Mouse (Mus musculus): ENCODE measurements at regions not wholly inside any gene's neighbourhood (a gene's known extent, or its start where the extent isn't known, plus 50 kb on each side); places are given as distances from the start of the nearest gene placed in this dataset.

DNA sequence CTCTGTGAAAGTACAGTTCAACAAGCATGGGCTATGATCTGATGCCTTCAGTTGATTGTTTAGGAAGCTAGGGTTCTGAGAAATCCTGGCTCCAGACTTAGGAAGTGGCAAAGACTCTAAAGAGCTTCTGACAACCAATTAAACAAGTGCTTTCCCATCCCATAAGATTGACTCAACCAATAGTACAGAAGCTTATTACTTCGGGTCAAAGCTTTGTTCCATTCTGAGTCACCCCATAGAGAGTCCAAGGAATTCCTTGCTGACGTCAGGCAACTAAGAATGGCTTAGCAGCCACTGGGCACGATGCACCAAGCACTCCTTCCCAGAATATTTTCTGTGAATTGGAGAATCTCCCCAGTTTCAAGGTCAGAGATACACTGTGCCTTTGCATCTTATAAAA lies 59.0 kb upstream of the Ntm start:
- DNase-seq (ENCODE audit: low read depth, low spot score), result no peak

DNA sequence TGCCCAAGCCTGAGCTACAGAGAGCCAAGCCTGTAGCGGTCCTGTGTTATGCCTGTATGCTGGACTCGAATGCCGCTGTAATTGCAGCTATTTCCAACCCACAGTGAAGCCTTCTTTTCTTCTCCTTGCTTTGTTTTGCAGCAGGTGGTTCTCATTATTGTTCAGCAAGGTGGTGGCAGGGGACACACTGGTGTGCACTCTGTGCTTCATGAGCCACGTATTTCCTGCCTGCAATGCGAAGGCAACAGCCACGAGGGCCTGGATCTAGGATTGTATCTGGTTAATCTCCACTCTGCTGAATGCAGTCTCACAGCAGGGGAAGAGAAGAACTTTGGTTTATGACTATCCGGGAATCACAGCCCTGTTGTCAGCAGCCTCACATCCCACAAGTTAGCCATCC lies 62.3 kb upstream of the Ntm start:
- no peak for DNase-seq (ENCODE audit: low read depth, low spot score)

DNA sequence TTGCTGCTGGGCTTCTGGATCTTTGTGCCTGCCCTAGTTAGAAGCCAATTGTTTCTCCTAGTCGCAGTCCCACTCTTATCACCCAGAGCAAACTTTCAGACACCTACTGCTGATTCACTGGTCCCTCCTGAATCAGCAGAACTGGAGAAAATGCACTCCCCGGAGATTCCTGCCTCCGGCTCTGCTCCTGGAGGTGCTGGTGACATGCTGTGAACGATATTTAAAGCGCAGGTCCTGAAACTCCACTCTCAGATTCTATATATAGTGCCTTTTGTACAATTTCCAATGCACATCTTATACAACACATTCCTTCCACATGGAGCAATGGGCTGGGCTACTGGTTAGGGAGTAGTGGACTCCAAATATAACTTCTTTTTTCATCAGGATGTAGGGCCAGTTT lies 64.0 kb upstream of the Ntm start:
- no peak for DNase-seq (ENCODE audit: low read depth, low spot score)

DNA sequence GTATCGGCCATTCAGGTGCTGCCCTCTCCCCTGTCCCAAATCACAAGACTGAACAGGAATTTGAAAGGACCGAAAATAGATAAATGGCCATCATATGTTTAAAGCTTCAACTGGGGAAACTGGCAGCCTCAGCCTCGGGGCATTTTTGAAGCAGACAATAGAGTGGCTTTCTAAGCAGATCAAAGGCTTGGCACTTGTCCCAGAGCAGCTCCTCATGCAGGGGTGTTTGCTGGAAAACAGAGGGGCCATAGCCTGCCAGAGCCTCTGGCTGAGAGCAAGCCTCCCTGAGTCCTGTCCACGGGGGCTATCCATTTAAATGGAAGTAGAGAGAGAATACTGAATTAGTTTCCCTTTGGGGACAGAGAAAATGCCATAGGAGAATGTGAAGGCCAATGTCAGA lies 77.5 kb upstream of the Ntm start:
- peak; percentile 14 for DNase-seq (ENCODE audit: low read depth, low spot score)

DNA sequence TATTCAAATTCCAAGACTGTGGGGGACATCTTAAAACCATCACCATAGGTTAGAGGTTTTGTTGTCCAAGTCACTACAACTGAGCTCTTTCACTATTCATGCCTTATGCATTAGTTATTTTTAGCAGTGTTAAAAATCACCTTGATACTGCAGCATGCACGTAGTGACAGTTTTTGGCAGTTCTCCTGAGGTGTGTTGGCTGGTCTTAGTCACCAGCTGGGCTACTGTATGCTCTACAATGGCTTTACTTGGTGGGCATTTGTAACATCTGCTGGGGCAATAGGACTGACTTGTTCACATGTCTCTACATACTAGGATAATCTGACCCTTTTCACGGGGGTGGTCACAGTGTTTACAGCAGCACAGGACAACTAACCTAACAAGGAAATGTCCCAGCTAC lies 101.6 kb upstream of the Ntm start:
- DNase-seq (ENCODE audit: low read depth, low spot score), result no peak

DNA sequence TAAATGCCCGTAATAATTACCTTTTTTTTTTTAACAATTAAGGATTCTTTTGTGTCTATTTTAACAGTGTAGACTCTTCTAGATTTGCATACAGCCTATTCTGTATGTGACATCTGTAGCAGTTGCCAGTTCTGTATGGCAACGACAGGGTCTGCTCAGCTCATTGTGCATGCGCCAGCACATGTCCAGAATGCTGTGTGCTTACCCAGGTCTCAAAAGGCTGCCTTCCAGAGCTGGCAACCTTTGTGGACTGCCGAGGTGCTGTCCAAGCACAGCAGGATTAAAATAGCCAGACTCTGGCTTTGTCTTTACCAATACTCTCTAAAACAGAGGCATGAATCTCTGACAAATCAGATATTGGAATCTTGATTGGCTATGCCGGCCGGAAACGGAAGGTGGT lies 105.0 kb upstream of the Ntm start:
- no peak for DNase-seq (ENCODE audit: low read depth, low spot score)

DNA sequence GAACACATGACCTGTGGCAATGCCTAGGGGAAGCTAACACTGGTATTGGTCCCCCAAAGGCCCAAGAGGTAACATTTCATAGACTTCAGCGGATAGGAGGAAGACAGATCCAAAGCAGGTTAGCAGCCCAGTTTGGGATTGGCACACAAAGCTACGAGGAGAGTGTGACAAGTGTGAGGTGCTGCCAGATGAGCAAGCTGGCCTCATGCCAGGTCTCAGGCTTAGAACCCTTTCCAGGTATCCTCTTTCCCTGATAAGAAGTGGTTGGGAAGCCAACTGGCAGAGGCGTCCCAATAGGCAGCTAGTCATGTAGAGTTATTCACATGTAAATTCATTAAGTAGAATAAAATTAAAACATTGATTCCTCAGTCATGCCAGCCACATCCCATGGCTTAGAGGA lies 112.3 kb upstream of the Ntm start:
- no peak for DNase-seq (ENCODE audit: low read depth, low spot score)

DNA sequence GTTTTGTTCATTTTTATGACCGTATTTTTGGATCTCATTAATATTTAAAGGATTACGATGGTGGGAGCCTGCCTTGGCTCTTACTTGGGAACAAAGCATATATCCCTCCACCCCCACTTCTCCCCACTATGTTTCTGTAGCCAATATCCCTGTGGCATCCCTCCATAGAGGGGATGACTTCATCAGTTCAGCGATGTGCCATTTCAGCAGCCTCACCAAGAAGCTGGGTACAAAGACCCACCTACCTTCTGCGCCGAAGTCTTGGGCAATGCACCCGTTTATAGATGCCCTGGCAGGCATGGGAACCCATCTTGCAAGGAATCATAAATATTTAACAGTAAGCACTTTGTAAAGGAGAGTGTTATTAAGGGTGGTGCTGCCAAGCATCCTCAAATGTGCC lies 113.1 kb upstream of the Ntm start:
- no peak for DNase-seq (ENCODE audit: low read depth, low spot score)

DNA sequence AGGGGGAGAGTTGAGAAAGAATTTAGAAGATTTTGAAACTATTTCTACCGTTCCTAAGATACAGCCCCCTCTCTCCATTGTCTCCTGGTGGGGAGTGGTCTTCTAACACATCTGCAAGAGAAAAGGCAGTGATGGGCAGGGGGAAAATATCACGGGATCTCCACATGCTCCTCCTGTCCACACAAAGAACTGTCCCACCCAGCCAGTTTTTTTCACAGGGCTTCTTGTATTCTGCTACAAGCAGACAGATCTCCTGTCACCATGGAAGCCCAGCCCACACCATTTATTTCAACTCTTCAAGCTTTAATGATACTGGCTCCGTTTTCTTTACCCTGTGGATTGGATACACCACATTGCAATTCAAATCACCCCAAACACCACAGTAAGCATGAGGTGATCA lies 113.5 kb upstream of the Ntm start:
- DNase-seq (ENCODE audit: low read depth, low spot score), result no peak

DNA sequence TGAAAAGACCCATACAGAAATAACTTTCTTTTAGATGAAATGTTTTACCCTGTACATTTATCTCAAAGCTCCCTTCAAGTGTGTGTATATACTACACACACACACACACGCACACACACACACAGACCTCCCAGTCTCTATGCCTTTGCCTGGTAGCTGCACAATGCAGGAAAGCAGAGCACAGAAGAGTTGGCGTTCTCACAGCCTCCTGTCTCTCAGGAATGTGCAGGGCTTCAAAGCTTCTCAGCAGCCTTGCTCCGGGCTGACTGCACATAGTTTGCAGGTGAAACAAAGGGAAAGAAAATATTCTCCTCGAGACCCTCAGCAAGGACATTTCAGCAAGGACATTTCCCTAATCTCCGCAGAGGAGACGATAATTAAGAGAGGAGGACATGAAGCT lies 139.0 kb upstream of the Ntm start:
- no peak for DNase-seq (ENCODE audit: low read depth, low spot score)

DNA sequence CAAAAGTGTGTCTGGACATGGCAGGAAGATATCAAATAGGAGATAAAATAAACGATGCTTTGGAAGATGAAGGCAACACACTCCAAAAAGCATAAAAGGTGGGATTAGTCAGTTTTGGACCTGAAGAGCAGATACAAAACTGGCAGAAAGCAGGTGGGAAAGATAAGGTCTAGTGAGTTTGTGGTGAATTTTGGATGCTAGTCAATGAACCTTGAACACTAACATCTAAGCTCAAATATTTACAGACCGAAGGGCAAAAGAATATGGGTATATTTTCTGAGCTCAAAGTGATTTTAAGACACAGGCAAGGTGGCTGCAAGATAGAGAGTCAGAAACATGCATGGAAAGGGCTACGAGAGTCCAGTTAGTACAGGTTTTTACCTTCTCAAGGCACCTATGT lies 159.4 kb upstream of the Ntm start:
- no peak for DNase-seq (ENCODE audit: low read depth, low spot score)

DNA sequence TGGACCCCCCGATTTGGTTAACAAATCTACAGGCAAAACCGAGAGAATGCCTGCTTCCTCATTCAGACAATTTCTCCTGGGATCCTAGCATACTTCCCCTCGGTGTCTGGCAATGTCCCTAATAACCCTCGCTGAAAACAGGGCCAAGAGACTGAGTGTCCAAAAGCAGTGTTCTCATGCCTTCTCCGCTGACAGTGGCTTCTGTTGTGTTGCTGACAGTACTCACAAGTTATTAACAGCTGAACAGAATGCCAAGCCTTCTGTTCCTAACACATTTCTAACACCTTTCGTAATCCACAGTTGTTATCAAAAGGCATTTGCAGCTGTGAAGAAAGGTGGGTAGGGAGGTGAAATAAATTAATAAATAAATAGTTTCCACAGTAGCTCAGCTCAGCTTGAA lies 166.2 kb upstream of the Ntm start:
- no peak for DNase-seq (ENCODE audit: low read depth, low spot score)

DNA sequence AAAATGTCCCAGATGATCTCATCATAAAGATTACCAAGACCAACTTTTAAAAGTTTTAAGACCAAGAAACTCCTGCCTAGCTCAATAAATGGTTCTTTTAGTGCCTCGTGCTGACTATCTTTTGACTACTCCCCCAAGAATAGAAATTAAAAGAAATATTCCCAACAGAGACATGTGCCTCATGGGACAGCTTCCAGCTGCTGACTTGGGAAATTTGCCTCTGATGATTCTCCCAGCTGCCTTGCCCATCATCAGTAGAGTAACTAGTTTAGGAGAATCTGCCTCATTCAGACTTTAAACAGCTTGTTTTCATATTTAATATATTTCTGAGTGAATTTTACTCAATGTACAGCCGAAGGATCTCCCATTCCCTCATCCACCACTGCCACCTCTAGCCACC lies 168.7 kb upstream of the Ntm start:
- no peak for DNase-seq (ENCODE audit: low read depth, low spot score)

DNA sequence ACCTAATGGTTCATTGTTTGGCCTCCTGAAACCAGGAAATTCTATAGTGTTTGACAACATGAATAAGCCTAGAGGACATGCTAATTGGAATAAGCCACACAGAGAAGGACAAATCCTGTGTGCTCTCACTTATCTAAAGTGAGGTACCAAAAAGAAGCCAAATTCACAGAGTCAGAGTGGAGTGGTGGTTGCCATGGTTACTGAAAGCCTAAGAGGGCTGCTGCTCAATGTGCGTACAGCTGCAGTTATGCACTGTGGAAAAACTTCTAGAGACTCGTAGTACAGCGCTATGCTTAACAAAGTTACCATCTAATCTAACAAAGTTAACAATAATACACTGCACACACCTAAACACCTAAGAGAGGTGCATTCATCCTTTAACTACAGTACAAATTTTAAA lies 171.4 kb upstream of the Ntm start:
- no peak for DNase-seq (ENCODE audit: low read depth, low spot score)

DNA sequence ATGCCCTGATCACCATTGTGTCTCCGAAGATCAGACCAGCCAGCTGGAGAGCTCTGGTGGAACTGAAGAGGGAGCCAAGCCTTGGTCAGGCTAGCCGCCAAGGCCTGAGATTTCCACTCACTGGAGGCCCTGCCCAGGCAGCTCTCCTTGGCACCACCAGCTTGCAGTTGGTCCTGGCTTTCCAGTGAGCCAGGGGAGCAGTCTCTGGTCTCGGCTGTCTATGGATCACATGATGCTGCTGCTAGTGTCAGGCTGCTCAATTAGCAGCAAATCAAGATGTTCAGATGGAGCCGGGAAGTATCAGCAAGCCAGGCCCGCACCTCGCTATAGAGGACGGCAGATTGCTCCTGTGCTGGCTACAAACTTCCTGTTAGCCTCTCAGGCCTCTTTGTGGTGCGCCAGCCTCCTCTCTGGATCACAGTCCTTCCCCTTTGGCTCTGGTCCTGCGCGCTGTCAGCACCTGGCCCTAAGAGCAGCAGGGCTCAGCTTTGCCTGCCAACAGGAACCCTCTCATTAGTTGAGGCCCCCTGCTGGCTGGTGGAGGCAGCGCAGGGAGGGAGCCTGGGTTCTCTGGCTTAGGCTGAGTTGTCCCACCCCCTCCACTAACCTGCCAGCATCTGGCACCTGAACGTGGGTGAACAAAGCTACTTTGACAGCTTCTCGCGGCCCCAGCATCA lies 174.8 kb upstream of the Ntm start:
- DNase-seq (ENCODE audit: low read depth, low spot score), result peak; percentile 68

DNA sequence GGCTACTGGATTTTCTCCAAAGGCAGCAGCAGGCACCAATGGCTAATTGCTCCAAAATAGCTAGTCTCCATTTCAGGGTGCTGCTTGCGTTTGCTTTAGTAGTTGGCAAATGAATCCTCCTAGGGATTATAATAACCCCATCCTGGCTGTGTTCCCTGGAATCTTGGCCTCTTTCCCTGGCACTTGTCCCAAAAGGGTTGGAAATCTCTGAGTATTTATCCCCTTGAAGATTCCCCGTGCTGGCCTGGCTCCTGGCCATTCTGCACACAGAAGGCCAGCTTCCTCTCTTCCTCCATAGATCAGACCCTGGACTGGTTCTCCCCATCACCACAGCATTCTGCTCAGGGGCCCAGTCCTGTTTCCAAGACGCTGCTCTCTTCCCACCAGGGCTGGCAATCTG lies 177.2 kb upstream of the Ntm start:
- peak; percentile 54 for DNase-seq (ENCODE audit: low read depth, low spot score)

DNA sequence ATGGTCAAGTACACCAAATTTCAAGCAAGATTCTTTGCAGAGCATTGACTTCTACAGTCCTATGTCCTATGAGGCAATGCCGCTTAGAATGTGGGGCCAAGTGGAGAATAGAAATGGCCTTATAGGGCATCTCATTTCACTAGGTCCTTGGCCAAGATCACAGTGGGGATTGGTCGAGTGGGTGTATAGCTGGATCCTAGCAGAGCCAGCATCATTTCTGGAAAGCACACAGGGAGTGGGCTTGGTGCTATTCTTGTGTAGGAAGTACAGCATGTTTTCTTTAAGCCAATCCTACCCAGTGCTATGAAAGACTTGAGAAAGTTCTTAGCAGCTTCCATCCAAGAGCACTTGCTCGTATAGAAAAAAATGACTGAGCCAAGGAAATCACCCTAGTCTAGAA lies 178.2 kb upstream of the Ntm start:
- no peak for DNase-seq (ENCODE audit: low read depth, low spot score)

DNA sequence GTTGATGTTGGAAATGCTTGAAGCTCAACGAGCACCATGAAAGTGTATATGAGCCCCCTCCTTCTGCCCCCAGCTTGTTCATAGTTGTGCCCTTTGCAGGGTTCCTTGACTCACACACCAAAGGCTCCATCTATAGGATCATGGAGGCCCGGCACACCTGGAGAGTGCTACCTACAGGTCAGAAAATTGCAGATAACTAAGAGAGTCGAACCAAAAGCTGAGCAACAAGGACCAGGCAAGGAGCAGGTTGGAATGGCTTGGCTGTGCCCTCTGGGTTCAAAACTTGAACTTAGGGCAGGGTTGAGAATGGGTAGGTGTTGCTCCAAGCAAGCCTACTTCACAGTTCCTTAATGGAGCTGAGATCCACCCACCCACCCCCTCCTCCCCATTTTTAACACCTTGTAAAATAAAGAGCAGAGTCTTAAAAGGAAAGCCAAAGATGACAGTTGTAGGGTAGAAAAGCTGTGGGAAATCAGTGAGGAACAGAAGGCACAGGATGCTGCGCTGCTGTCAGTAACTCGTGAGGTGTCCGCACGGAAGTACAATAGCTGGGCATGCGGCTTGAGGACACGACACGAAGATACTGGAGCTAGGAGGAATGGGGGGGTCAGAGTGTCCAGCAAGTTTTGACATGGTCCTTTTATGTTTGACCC lies 180.0 kb upstream of the Ntm start:
- no peak for DNase-seq (ENCODE audit: low read depth, low spot score)

DNA sequence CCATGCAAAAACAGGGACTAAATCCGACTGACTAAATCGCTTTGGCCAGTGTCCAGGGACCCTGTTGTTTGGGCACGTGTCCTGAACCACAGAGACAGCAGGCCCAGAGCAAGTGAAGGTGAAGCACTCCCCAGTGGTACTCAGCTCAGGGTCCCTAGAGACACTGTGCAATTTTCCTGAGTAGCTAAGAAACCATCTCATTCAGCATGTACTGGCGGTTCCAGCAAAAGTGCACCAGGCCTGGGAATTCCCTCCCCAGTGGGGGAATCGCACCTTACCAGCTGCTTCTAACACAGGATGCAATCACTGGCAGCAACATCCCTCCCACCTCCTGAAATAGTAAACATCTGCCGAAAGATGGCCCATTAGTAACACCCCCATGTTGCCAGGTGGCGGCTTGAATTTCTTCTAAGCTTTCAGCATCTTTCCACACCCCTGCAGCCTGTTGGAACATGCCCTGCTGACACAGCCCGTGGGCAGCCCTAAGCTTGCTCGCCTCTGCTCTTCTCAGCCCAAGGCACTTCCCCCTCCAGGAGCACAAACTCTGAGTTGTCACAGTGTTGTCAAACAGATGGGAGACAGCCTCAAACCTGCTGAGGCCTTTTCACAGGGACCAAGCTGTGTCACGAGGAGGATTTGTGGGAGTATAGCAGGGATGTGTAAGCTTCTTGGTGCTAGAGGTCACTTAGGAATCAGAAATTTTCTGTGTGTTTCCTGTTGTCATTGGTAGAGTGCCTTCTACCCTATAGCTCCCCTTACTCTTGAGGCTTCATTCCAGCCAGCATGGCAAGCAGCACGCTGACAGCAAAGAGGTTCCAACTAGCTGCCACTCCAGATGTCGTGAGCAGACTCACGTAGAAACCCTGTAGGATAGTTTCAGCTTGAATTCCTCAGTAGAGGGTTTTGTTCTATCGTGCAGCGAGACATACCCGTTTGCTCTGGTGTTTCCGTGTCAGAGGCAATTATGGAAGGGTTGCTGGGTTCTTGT lies 186.8 kb upstream of the Ntm start:
- DNase-seq (ENCODE audit: low read depth, low spot score), result no peak

DNA sequence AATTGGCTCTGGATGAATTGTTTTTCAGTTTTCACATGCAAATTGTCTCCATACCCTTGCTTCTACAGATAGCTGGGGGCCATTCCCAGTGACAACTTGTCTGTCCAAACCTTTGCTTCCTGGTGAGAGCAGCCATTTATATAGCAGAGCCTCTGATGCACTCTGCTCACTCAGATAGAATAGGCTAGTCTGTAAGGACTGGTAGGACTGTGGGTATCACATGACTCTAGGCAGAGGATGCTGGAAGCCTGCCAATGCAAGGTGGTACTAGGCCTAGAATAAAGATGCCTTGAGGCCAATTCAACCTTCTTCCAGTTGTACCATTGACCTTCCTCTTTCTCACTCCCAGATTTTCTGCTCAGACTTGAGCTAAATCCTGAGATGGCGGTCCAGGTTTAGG lies 188.2 kb upstream of the Ntm start:
- DNase-seq (ENCODE audit: low read depth, low spot score), result no peak

DNA sequence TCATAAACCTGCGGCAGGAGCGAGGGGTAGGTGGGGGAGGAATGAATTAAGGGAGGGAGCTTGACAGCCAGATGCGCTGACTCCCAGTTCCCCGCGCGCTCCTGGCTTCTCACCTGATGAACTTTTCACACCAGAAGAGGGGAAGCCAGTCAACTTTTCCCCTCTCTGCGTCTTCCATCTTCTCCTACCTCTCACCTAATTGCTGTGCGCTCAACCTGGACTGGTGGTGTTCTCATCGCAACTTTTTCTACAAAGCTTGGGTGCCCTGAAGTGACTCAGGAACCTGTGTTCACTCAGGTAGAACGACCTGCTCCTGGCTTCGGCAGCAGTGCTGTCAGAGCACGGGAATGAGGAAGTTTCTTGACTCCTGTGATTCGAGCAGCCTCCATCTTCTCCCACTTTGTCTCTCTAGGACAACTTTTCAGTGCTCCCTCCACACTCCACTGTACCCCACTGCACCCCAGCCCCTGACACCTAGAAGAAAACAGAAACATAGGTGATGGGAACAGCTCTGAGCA lies 203.4 kb upstream of the Ntm start:
- DNase-seq (ENCODE audit: low read depth, low spot score), result no peak

DNA sequence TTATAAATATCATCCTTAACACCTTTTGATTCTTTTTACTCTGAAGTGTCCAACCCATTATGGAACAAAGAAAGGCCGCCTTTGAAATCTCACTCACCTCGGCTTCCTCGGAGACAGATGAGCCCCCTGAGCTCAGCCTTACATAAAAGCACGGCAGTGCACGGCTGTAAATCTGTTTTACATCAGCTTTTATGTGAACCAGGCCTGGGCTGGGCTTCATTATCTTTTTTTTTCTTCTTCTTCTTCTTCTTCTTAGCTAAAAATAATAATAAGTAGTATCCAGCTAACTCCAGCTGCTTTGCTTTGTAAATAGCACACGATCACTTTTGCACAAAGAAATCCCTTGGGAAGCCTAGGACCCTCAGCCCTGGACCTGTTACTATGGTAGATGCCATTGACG lies 204.3 kb upstream of the Ntm start:
- no peak for DNase-seq (ENCODE audit: low read depth, low spot score)

DNA sequence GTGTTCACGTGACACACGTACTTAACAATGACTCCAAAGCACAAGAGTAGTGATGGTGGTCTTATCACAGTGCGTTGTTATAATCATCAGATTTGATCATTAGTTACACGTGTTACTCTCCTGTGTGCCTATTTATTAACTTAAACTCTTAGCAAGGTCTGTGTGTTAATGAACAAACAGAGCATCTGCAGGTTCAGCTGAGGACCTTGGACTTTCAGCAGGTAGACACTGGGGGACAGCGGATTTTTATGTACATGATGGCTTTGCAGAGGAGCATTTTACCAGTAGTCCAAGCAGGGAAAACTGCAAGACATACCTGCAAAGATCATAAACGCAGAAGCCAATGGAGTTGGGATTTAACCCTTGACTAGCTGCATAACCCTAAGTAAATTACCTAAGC lies 211.7 kb upstream of the Ntm start:
- no peak for DNase-seq (ENCODE audit: low read depth, low spot score)

Measured in retina, postnatal 7 days (tissue).